Mouse (Mus musculus) intestine, embryonic 15.5 days (tissue): ENCODE data around the gene Hoxc9. TPM values are rescaled to one million over a fixed set of nuclear protein-coding genes. Genes with fewer than 3 reads are reported as not detected.

Experiments
- ATAC-seq: fragments of 200-750 bp; cut with Nextera tagmentation; 2 replicates; pipeline ENCODE4 v1.8.0; 2017; ENCODE audit warnings: moderate TSS enrichment, moderate library complexity
- H3K27ac ChIP-seq: fragments of 300-500 bp; sonication (generic); 2 replicates; pipeline ENCODE4 v1.5.1; 2015; ENCODE audit warnings: mild to moderate bottlenecking, inconsistent platforms
- H3K27me3 ChIP-seq: fragments of 300-500 bp; sonication (generic); replicated peaks from 2 replicates; pipeline ENCODE4 v1.6.1; 2015; ENCODE audit warnings: inconsistent platforms
- H3K36me3 ChIP-seq: fragments of 300-500 bp; sonication (generic); 2 replicates; pipeline ENCODE4 v1.6.1; 2015; ENCODE audit warnings: inconsistent platforms
- H3K4me1 ChIP-seq: fragments of 300-500 bp; sonication (generic); replicated peaks from 2 replicates; pipeline ENCODE4 v1.6.1; 2015; ENCODE audit warnings: inconsistent platforms
- H3K4me2 ChIP-seq: fragments of 300-500 bp; sonication (generic); replicated peaks from 2 replicates; pipeline ENCODE4 v1.6.1; 2015; ENCODE audit warnings: mild to moderate bottlenecking, inconsistent platforms
- H3K4me3 ChIP-seq: fragments of 300-500 bp; sonication (generic); replicated peaks from 2 replicates; pipeline ENCODE4 v1.5.1; 2015; ENCODE audit warnings: inconsistent platforms
- H3K9ac ChIP-seq: fragments of 300-500 bp; sonication (generic); 2 replicates; pipeline ENCODE4 v1.6.1; 2015; ENCODE audit warnings: inconsistent platforms
- H3K9me3 ChIP-seq: fragments of 300-500 bp; sonication (generic); 2 replicates; pipeline ENCODE4 v1.6.1; 2016; ENCODE audit warnings: inconsistent platforms
- WGBS: fragments of 180-500 bp; shearing (Covaris S2); methylation state at CpG from one replicate; pipeline ENCODE4 v1.1.7; 2015; 5-methylcytosine and 5-hydroxymethylcytosine counted together
- polyA plus RNA-seq: library from polyadenylated mRNA; unstranded; fragments of >200 nt; fragmentation: Nextera tagmentation; extraction: Ambion mirVana; gene quantifications from 2 replicates; pipeline ENCODE4 v1.2.1, GENCODE M21; 2015

The Hoxc9 gene
- 1.3 and 1.4 TPM in 2 replicates for polyA plus RNA-seq

- Histone ChIP-seq H3K36me3 (no peaks in the 10 kb centered on the region), H3K4me3 (peak within 1 kb of the TSS; percentile 24), H3K27ac (no peak within 1 kb of the TSS), H3K9ac (0 out of 2 replicates have a peak within 1 kb of the TSS, but pooled peaks have one; percentile 8), H3K27me3 (peaks cover 94% of the 10 kb centered on the region), H3K9me3 (no peaks in the 10 kb centered on the region), H3K4me2 (peak within 1 kb of the TSS; percentile 49), H3K4me1 (no peaks in the 10 kb centered on the region)
- under 1% methylated on average over 19 of the region's 20 CpGs for WGBS
- ATAC-seq, result no peak
These were observed at the start of gene Hoxc9 for GRCm38 (mm10) chr15:102976171-102976570. Hoxc9 (plus strand) TSS chr15:102976439.

- Histone ChIP-seq H3K4me3 (no peak overlapping the region), H3K27me3 (peaks cover 93% of the 10 kb centered on the region)
- 1% methylated on average over 40 of the region's 40 CpGs for WGBS
These were observed 49.1 kb upstream of the Hoxc9 start for GRCm38 (mm10) chr15:102927032-102927645.

GRCm38 (mm10) chr15:102931706-102932358 lies 44.4 kb upstream of the Hoxc9 start:
- Histone ChIP-seq H3K4me3 (no peak overlapping the region), H3K27ac (no peak overlapping the region)
- 1% methylated on average over 23 of the region's 23 CpGs for WGBS

More at GRCm38 (mm10) chr15:102927032-102927645, 49.1 kb upstream of the Hoxc9 start:
- Histone ChIP-seq H3K36me3 (no peaks in the 10 kb centered on the region), H3K4me2 (no peak overlapping the region), H3K9me3 (no peaks in the 10 kb centered on the region), H3K27ac (no peak overlapping the region), H3K9ac (no peak overlapping the region), H3K4me1 (no peaks in the 10 kb centered on the region)
- no peak for ATAC-seq

GRCm38 (mm10) chr15:102934438-102934837 lies 41.8 kb upstream of the Hoxc9 start:
- H3K36me3 ChIP-seq, result no peaks in the 10 kb centered on the region
- H3K4me1 ChIP-seq, result peaks cover 4% of the 10 kb centered on the region; the same call in 1 of the 2 replicates
- no peak overlapping the region for H3K27ac ChIP-seq
- no peak overlapping the region for H3K4me3 ChIP-seq
- no peak overlapping the region for H3K4me2 ChIP-seq
- no peaks in the 10 kb centered on the region; the same call in 1 of the 2 replicates for H3K9me3 ChIP-seq
- ATAC-seq, result no peak
- 3% methylated on average over 12 of the region's 12 CpGs for WGBS
- H3K27me3 ChIP-seq, result peaks cover 99% of the 10 kb centered on the region
- H3K9ac ChIP-seq, result no peak overlapping the region

More at GRCm38 (mm10) chr15:102931706-102932358, 44.4 kb upstream of the Hoxc9 start:
- ATAC-seq, result no peak
- H3K4me1 ChIP-seq, result peaks cover 4% of the 10 kb centered on the region; the same call in 1 of the 2 replicates
- no peaks in the 10 kb centered on the region; the same call in 1 of the 2 replicates for H3K9me3 ChIP-seq
- H3K4me2 ChIP-seq, result no peak overlapping the region
- no peaks in the 10 kb centered on the region for H3K36me3 ChIP-seq
- no peak overlapping the region for H3K9ac ChIP-seq
- H3K27me3 ChIP-seq, result peaks cover 99% of the 10 kb centered on the region

GRCm38 (mm10) chr15:102934897-102935296 lies 41.3 kb upstream of the Hoxc9 start:
- peak overlapping the region; percentile 14; the same call in 1 of the 2 replicates for H3K4me3 ChIP-seq
- H3K4me1 ChIP-seq, result peaks cover 4% of the 10 kb centered on the region; the same call in 1 of the 2 replicates
- ATAC-seq, result no peak
- no peak overlapping the region for H3K9ac ChIP-seq
- no peaks in the 10 kb centered on the region; the same call in 1 of the 2 replicates for H3K9me3 ChIP-seq
- no peak overlapping the region for H3K27ac ChIP-seq
- no peak overlapping the region for H3K4me2 ChIP-seq
- peaks cover 99% of the 10 kb centered on the region for H3K27me3 ChIP-seq
- no peaks in the 10 kb centered on the region for H3K36me3 ChIP-seq
- under 1% methylated on average over 27 of the region's 27 CpGs for WGBS

- peaks cover 4% of the 10 kb centered on the region; the same call in 1 of the 2 replicates for H3K4me1 ChIP-seq
- H3K27ac ChIP-seq, result no peak within 1 kb of the TSS
- no peak for ATAC-seq
- 1% methylated on average over 31 of the region's 31 CpGs for WGBS
- H3K4me2 ChIP-seq, result no peak within 1 kb of the TSS
- H3K36me3 ChIP-seq, result no peaks in the 10 kb centered on the region
- H3K27me3 ChIP-seq, result peaks cover 99% of the 10 kb centered on the region
- H3K9ac ChIP-seq, result no peak within 1 kb of the TSS
- 0 out of 2 replicates have a peak within 1 kb of the TSS, but pooled peaks have one; percentile 4 for H3K4me3 ChIP-seq
- no peaks in the 10 kb centered on the region; the same call in 1 of the 2 replicates for H3K9me3 ChIP-seq
These were observed 39.8 kb upstream of the Hoxc9 start, which contains the start of gene Hoxc12 for GRCm38 (mm10) chr15:102936279-102936972. Hoxc12 (plus strand) TSS chr15:102936757.

GRCm38 (mm10) chr15:102937036-102937666 lies 39.1 kb upstream of the Hoxc9 start:
- Histone ChIP-seq H3K27me3 (peaks cover 99% of the 10 kb centered on the region), H3K36me3 (no peaks in the 10 kb centered on the region), H3K4me3 (0 out of 2 replicates have a peak overlapping the region, but pooled peaks have one; percentile 4), H3K9ac (no peak overlapping the region), H3K4me1 (peaks cover 4% of the 10 kb centered on the region; the same call in 1 of the 2 replicates), H3K9me3 (no peaks in the 10 kb centered on the region; the same call in 1 of the 2 replicates), H3K27ac (no peak overlapping the region), H3K4me2 (no peak overlapping the region)
- ATAC-seq, result no peak
- WGBS, result 1% methylated on average over 50 of the region's 50 CpGs

GRCm38 (mm10) chr15:102939256-102940155 lies 36.7 kb upstream of the Hoxc9 start:
- H3K4me2 ChIP-seq, result no peak overlapping the region
- H3K36me3 ChIP-seq, result no peaks in the 10 kb centered on the region
- H3K9me3 ChIP-seq, result no peaks in the 10 kb centered on the region; the same call in 1 of the 2 replicates
- no peak overlapping the region for H3K4me3 ChIP-seq
- H3K27ac ChIP-seq, result no peak overlapping the region
- H3K9ac ChIP-seq, result no peak overlapping the region
- ATAC-seq, result no peak
- H3K27me3 ChIP-seq, result peaks cover 95% of the 10 kb centered on the region
- 1% methylated on average over 34 of the region's 34 CpGs for WGBS
- H3K4me1 ChIP-seq, result peaks cover 6% of the 10 kb centered on the region; the same call in 1 of the 2 replicates

GRCm38 (mm10) chr15:102942739-102943467 lies 33.3 kb upstream of the Hoxc9 start:
- Histone ChIP-seq H3K9ac (no peak overlapping the region), H3K36me3 (no peaks in the 10 kb centered on the region), H3K4me3 (no peak overlapping the region), H3K9me3 (no peaks in the 10 kb centered on the region), H3K4me1 (0 out of 2 replicates have a peak, but pooled peaks cover 2% of the 10 kb centered on the region), H3K4me2 (peak overlapping the region; percentile 35), H3K27me3 (peaks cover 95% of the 10 kb centered on the region), H3K27ac (no peak overlapping the region)
- WGBS, result under 1% methylated on average over 53 of the region's 53 CpGs
- ATAC-seq, result no peak

GRCm38 (mm10) chr15:102943468-102943813 lies 32.8 kb upstream of the Hoxc9 start:
- Histone ChIP-seq H3K27me3 (peaks cover 95% of the 10 kb centered on the region), H3K4me2 (no peak overlapping the region), H3K4me1 (0 out of 2 replicates have a peak, but pooled peaks cover 2% of the 10 kb centered on the region), H3K9ac (no peak overlapping the region), H3K27ac (no peak overlapping the region), H3K4me3 (no peak overlapping the region), H3K9me3 (no peaks in the 10 kb centered on the region), H3K36me3 (no peaks in the 10 kb centered on the region)
- ATAC-seq, result no peak
- 3% methylated on average over 5 of the region's 5 CpGs for WGBS
